In the genomic region with DNA sequence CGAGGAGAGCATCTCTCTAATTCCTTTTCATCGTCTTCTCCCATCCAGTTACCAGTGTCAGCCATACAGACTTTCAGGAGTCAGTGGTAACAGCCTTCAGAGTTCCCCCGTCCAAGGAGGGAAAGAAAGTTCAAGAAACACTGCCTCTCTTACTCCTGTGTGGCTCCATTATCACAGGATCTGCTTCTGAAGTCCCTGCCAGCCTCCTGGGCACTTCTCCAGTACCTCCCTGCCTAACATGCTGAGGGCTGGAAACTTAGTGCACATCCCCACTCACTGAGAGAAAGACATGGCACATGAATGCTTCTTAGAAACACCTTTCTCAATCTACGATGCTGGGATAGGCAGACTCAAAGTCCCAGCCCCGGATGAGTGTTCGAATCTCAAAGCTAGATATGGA, we compare ENCODE assay signal across 16 mouse cellular contexts.
DNase-seq lines count a peak whose midpoint lies in the region; ATAC-seq lines count a peak whose summit lies in the region.
"Had no signal": no experiment of that assay in that cellular context is flagged by ENCODE, and none has a peak within 500 bp of the region (broad histone marks: within the 10 kb centered on the region; RNA-seq: fewer than 3 reads in every experiment).

No protein-coding gene starts in this region.

- no peaks in the 10 kb centered on the region for H3K36me3 ChIP-seq in embryonic facial prominence, embryonic 13.5 days
- H3K36me3 ChIP-seq in embryonic facial prominence, embryonic 10.5 days (replicated peaks): no peaks in the 10 kb centered on the region; the same call in 1 of the 2 replicates
- no peaks in the 10 kb centered on the region for H3K36me3 ChIP-seq in forebrain, embryonic 14.5 days (ENCODE audit: control insufficient read depth, insufficient read depth, low read length)
- H3K36me3 ChIP-seq in midbrain, embryonic 14.5 days (ENCODE audit: control insufficient read depth, insufficient read depth, low read length): no peaks in the 10 kb centered on the region
- no peaks in the 10 kb centered on the region for H3K36me3 ChIP-seq in liver, embryonic 11.5 days (ENCODE audit: control insufficient read depth, insufficient read depth, low read length)
- H3K36me3 ChIP-seq: embryonic facial prominence, embryonic 15.5 days; liver, embryonic 13.5 days; neural tube, embryonic 12.5 days had no signal

- no peak for ATAC-seq in embryonic facial prominence, embryonic 13.5 days (ENCODE audit: insufficient number of reproducible peaks, insufficient read depth, low FRiP score, low TSS enrichment, low read depth)
- peak; percentile 45 for ATAC-seq in forebrain, embryonic 14.5 days
- ATAC-seq in midbrain, embryonic 14.5 days (ENCODE audit: low FRiP score, low TSS enrichment): no peak
- no peak for ATAC-seq in liver, embryonic 11.5 days (replicated peaks; ENCODE audit: low FRiP score)
- ATAC-seq: Patski had no signal

- no peaks in the 10 kb centered on the region for H3K27me3 ChIP-seq in embryonic facial prominence, embryonic 13.5 days
- H3K27me3 ChIP-seq in embryonic facial prominence, embryonic 10.5 days (replicated peaks; ENCODE audit: low read depth, poor library complexity, severe bottlenecking): no peaks in the 10 kb centered on the region
- H3K27me3 ChIP-seq in forebrain, embryonic 14.5 days (replicated peaks; ENCODE audit: control insufficient read depth, insufficient read depth, low read length): no peaks in the 10 kb centered on the region
- H3K27me3 ChIP-seq in midbrain, embryonic 14.5 days (ENCODE audit: control insufficient read depth, insufficient read depth, low read length): no peaks in the 10 kb centered on the region
- H3K27me3 ChIP-seq in liver, embryonic 11.5 days (replicated peaks; ENCODE audit: control insufficient read depth, insufficient read depth, low read length): no peaks in the 10 kb centered on the region
- H3K27me3 ChIP-seq: embryonic facial prominence, embryonic 15.5 days; liver, embryonic 13.5 days; neural tube, embryonic 12.5 days; Patski had no signal

- intact Hi-C loops in left cerebral cortex, postnatal 4 days (cut with DNase I): no loop called here

- no peak for DNase-seq in embryonic facial prominence, embryonic 10.5 days (ENCODE audit: low spot score)
- peak; percentile 64 for DNase-seq in left cerebral cortex, postnatal 4 days
- DNase-seq in left cerebral cortex, adult 8-10 months (ENCODE audit: low spot score in 2 of 2): no peak
- DNase-seq in forebrain, embryonic 14.5 days (ENCODE audit: low spot score): peak; percentile 67
- DNase-seq in midbrain, embryonic 14.5 days: peak; percentile 5
- no peak for DNase-seq in liver, embryonic 11.5 days (ENCODE audit: low spot score)
- DNase-seq: adrenal gland, adult 2 months; heart, adult 18-20 months; heart, postnatal 10 days; liver, embryonic 13.5 days; lung, postnatal 10 days; thymus, postnatal 14 days had no signal

- no peak overlapping the region for H3K4me3 ChIP-seq in embryonic facial prominence, embryonic 13.5 days
- no peak overlapping the region for H3K4me3 ChIP-seq in embryonic facial prominence, embryonic 10.5 days
- H3K4me3 ChIP-seq in forebrain, embryonic 14.5 days (ENCODE audit: low read depth, low read length): no peak overlapping the region
- no peak overlapping the region for H3K4me3 ChIP-seq in midbrain, embryonic 14.5 days (replicated peaks; ENCODE audit: low read depth, low read length)
- no peak overlapping the region for H3K4me3 ChIP-seq in liver, embryonic 11.5 days (ENCODE audit: low read depth, low read length)
- H3K4me3 ChIP-seq: embryonic facial prominence, embryonic 15.5 days; liver, embryonic 13.5 days; neural tube, embryonic 12.5 days had no signal

- peaks cover 23% of the 10 kb centered on the region for H3K4me1 ChIP-seq in embryonic facial prominence, embryonic 13.5 days
- peaks cover 39% of the 10 kb centered on the region for H3K4me1 ChIP-seq in embryonic facial prominence, embryonic 10.5 days
- peaks cover 20% of the 10 kb centered on the region for H3K4me1 ChIP-seq in forebrain, embryonic 14.5 days (ENCODE audit: control insufficient read depth, insufficient read depth, low read length)
- H3K4me1 ChIP-seq in midbrain, embryonic 14.5 days (ENCODE audit: control insufficient read depth, insufficient read depth, low read length): peaks cover 10% of the 10 kb centered on the region; the same call in 1 of the 2 replicates
- H3K4me1 ChIP-seq in liver, embryonic 11.5 days (replicated peaks; ENCODE audit: control insufficient read depth, insufficient read depth, low read length): no peaks in the 10 kb centered on the region
- H3K4me1 ChIP-seq: liver, embryonic 13.5 days had no signal

- WGBS in embryonic facial prominence, embryonic 13.5 days: 77% methylated on average over 6 of the region's 6 CpGs
- WGBS in embryonic facial prominence, embryonic 10.5 days: 80% methylated on average over 6 of the region's 6 CpGs
- 44% methylated on average over 6 of the region's 6 CpGs for WGBS in forebrain, embryonic 14.5 days
- 70% methylated on average over 6 of the region's 6 CpGs for WGBS in midbrain, embryonic 14.5 days
- 76% methylated on average over 6 of the region's 6 CpGs for WGBS in liver, embryonic 11.5 days

- peak overlapping the region; percentile 60; the same call in 1 of the 2 replicates for H3K27ac ChIP-seq in embryonic facial prominence, embryonic 13.5 days
- no peak overlapping the region for H3K27ac ChIP-seq in embryonic facial prominence, embryonic 10.5 days (replicated peaks)
- peak overlapping the region; percentile 58; the same call in 1 of the 2 replicates for H3K27ac ChIP-seq in forebrain, embryonic 14.5 days (ENCODE audit: low read depth, low read length)
- no peak overlapping the region for H3K27ac ChIP-seq in midbrain, embryonic 14.5 days (replicated peaks; ENCODE audit: low read depth, low read length)
- no peak overlapping the region for H3K27ac ChIP-seq in liver, embryonic 11.5 days (ENCODE audit: low read depth, low read length)
- H3K27ac ChIP-seq: embryonic facial prominence, embryonic 15.5 days; liver, embryonic 13.5 days; neural tube, embryonic 12.5 days had no signal

- 0 out of 2 replicates have a peak overlapping the region, but pooled peaks have one; percentile 4 for H3K9ac ChIP-seq in embryonic facial prominence, embryonic 13.5 days
- no peak overlapping the region for H3K9ac ChIP-seq in forebrain, embryonic 14.5 days (ENCODE audit: low read length)
- no peak overlapping the region for H3K9ac ChIP-seq in midbrain, embryonic 14.5 days (replicated peaks; ENCODE audit: low read length)
- no peak overlapping the region for H3K9ac ChIP-seq in liver, embryonic 11.5 days (ENCODE audit: low read depth, low read length)
- H3K9ac ChIP-seq: embryonic facial prominence, embryonic 15.5 days; liver, embryonic 13.5 days; neural tube, embryonic 12.5 days had no signal

- H3K4me2 ChIP-seq in embryonic facial prominence, embryonic 13.5 days: no peak overlapping the region
- H3K4me2 ChIP-seq in forebrain, embryonic 14.5 days (ENCODE audit: low read length): no peak overlapping the region
- no peak overlapping the region for H3K4me2 ChIP-seq in midbrain, embryonic 14.5 days (ENCODE audit: low read length)
- H3K4me2 ChIP-seq in liver, embryonic 11.5 days: no peak overlapping the region
- H3K4me2 ChIP-seq: embryonic facial prominence, embryonic 15.5 days; liver, embryonic 13.5 days; neural tube, embryonic 12.5 days had no signal

- H3K9me3 ChIP-seq in embryonic facial prominence, embryonic 13.5 days: no peaks in the 10 kb centered on the region
- no peaks in the 10 kb centered on the region for H3K9me3 ChIP-seq in embryonic facial prominence, embryonic 10.5 days
- H3K9me3 ChIP-seq in forebrain, embryonic 14.5 days (replicated peaks; ENCODE audit: control insufficient read depth, low read length): no peaks in the 10 kb centered on the region
- H3K9me3 ChIP-seq in midbrain, embryonic 14.5 days (ENCODE audit: control insufficient read depth, low read length): no peaks in the 10 kb centered on the region
- no peaks in the 10 kb centered on the region for H3K9me3 ChIP-seq in liver, embryonic 11.5 days (ENCODE audit: control insufficient read depth, low read length)
- H3K9me3 ChIP-seq: embryonic facial prominence, embryonic 15.5 days; liver, embryonic 13.5 days; neural tube, embryonic 12.5 days had no signal

Comparison
In these comparisons a context has a peak if more than half of its experiments do, and no peak if none do; other contexts are left out.
1. H3K27ac ChIP-seq: peak in embryonic facial prominence, embryonic 13.5 days (single experiment) and forebrain, embryonic 14.5 days (single experiment); none in embryonic facial prominence, embryonic 10.5 days (single experiment), midbrain, embryonic 14.5 days (single experiment) and liver, embryonic 11.5 days (single experiment).
2. DNase-seq: peak in left cerebral cortex, postnatal 4 days (single experiment), forebrain, embryonic 14.5 days (single experiment) and midbrain, embryonic 14.5 days (single experiment); none in embryonic facial prominence, embryonic 10.5 days (single experiment), left cerebral cortex, adult 8-10 months (0 of 2) and liver, embryonic 11.5 days (single experiment).